Mouse (Mus musculus) embryonic stem cell, embryonic (primary cell): ENCODE measurements around the gene Naaa.

Source experiments
- CTCF ChIA-PET, 4 experiments: fragments of 300-600 bp in 2 of 4; fragments of 350-600 bp in 2 of 4; sonication (Branson Sonifier 250); formaldehyde crosslinking; loops; one replicate each; lab custom pipeline; 2022; ENCODE audit warnings: inconsistent platforms in 2 of 4; lab: Charles Lee
- POLR2A ChIA-PET, 4 experiments: fragments of 300-600 bp in 2 of 4; fragments of 350-600 bp in 2 of 4; sonication (Branson Sonifier 250); formaldehyde crosslinking; loops; one replicate each; lab custom pipeline; 2022; ENCODE audit warnings: antibody characterized with exemption in 4 of 4, inconsistent platforms in 1 of 4; lab: Charles Lee

Naaa gene

GRCm38 (mm10) chr5:92234939-92235557, 42.9 kb downstream of the Naaa start:
- CTCF ChIA-PET: interaction anchor here in 2 of 4 experiments (0.6 to 1.1 kb wide), 2 partner anchors 14 to 738 kb away, joined by 3 to 4 read pairs; no protein-coding TSS in a partner anchor
- POLR2A ChIA-PET: interaction anchor here in 2 of 4 experiments (0.6 to 0.9 kb wide), 3 partner anchors 8 to 15 kb away, joined by 3 to 4 read pairs (median 4); no protein-coding TSS in a partner anchor

GRCm38 (mm10) chr5:92233366-92233765, 44.6 kb downstream of the Naaa start:
- ChIA-PET POLR2A (interaction anchor here in 3 of 4 experiments (0.6 to 1.3 kb wide), 3 partner anchors 14 to 150 kb away, joined by 3 to 6 read pairs (median 3); partner anchors contain the start of gene G3bp2 (in 1 of the 3)), CTCF (no interaction called here)

GRCm38 (mm10) chr5:92231836-92232235, 46.1 kb downstream of the Naaa start:
- ChIA-PET POLR2A (interaction anchor here in 3 of 4 experiments (0.7 to 2.6 kb wide), 5 partner anchors 12 to 78 kb away, joined by 3 to 15 read pairs (median 3); partner anchors contain the start of gene Sdad1 (in 1 of the 3)), CTCF (interaction anchor here in 1 of 4 experiments (0.6 kb wide), 2 partner anchors 132 to 177 kb away, joined by 5 to 10 read pairs; no protein-coding TSS in a partner anchor)

GRCm38 (mm10) chr5:92230306-92230705, 47.7 kb downstream of the Naaa start:
- CTCF ChIA-PET: no interaction called here
- POLR2A ChIA-PET: interaction anchor here in 1 of 4 experiments (0.6 to 2.6 kb wide), 4 partner anchors 10 to 101 kb away, joined by 3 to 15 read pairs (median 4); partner anchors contain the start of gene Sdad1

- ChIA-PET POLR2A (interaction anchor here in 1 of 4 experiments (0.6 kb wide), 1 partner anchor 24 kb away, joined by 3 read pairs; no protein-coding TSS in a partner anchor), CTCF (interaction anchor here in 1 of 4 experiments (0.9 kb wide), 1 partner anchor 9 kb away, joined by 3 read pairs; no protein-coding TSS in a partner anchor)
These were observed 48.5 kb downstream of the Naaa start for GRCm38 (mm10) chr5:92229514-92229913.

- POLR2A ChIA-PET: interaction anchor here in 2 of 4 experiments (1.0 to 1.8 kb wide), 4 partner anchors 9 to 35 kb away, joined by 5 to 6 read pairs (median 6); no protein-coding TSS in a partner anchor
- CTCF ChIA-PET: interaction anchor here in 1 of 4 experiments (0.9 to 1.8 kb wide), 2 partner anchors 8 to 11 kb away, joined by 3 to 5 read pairs; no protein-coding TSS in a partner anchor
These were observed 49.2 kb downstream of the Naaa start for GRCm38 (mm10) chr5:92228776-92229175.

GRCm38 (mm10) chr5:92227782-92228181, 50.2 kb downstream of the Naaa start:
- CTCF ChIA-PET: interaction anchor here in 2 of 4 experiments (0.9 to 1.8 kb wide), 2 partner anchors 12 to 170 kb away, joined by 3 to 5 read pairs; no protein-coding TSS in a partner anchor

GRCm38 (mm10) chr5:92220287-92220902, 57.6 kb downstream of the Naaa start:
- ChIA-PET CTCF (interaction anchor here in 3 of 4 experiments (0.6 to 1.3 kb wide), 6 partner anchors 9 to 149 kb away, joined by 3 read pairs; no protein-coding TSS in a partner anchor), POLR2A (interaction anchor here (0.6 to 2.9 kb wide), 18 partner anchors 7 to 178 kb away, joined by 3 to 16 read pairs (median 4); no protein-coding TSS in a partner anchor)

More at GRCm38 (mm10) chr5:92227782-92228181, 50.2 kb downstream of the Naaa start:
- POLR2A ChIA-PET: interaction anchor here (0.6 to 1.8 kb wide), 8 partner anchors 8 to 1073 kb away, joined by 3 to 6 read pairs (median 4); no protein-coding TSS in a partner anchor

GRCm38 (mm10) chr5:92219826-92220225, 58.1 kb downstream of the Naaa start:
- ChIA-PET CTCF (interaction anchor here in 2 of 4 experiments (0.6 to 1.6 kb wide), 4 partner anchors 20 to 150 kb away, joined by 3 to 6 read pairs (median 3); no protein-coding TSS in a partner anchor), POLR2A (interaction anchor here (0.6 to 2.9 kb wide), 24 partner anchors 8 to 178 kb away, joined by 3 to 16 read pairs (median 4); no protein-coding TSS in a partner anchor)

- POLR2A ChIA-PET: interaction anchor here (0.6 to 2.9 kb wide), 20 partner anchors 9 to 145 kb away, joined by 3 to 16 read pairs (median 4); partner anchors contain the start of gene Naaa (in 1 of the 4)
- CTCF ChIA-PET: interaction anchor here in 2 of 4 experiments (0.6 to 1.6 kb wide), 3 partner anchors 23 to 151 kb away, joined by 3 to 6 read pairs (median 3); no protein-coding TSS in a partner anchor
These were observed 58.8 kb downstream of the Naaa start for GRCm38 (mm10) chr5:92218915-92219793.

GRCm38 (mm10) chr5:92215308-92215707, 62.7 kb downstream of the Naaa start, which contains the start of gene U90926:
U90926 (minus strand) TSS chr5:92215408.
- ChIA-PET POLR2A (interaction anchor here in 1 of 4 experiments (1.1 kb wide), 1 partner anchor 57 kb away, joined by 4 read pairs; no protein-coding TSS in a partner anchor), CTCF (no interaction called here)

- CTCF ChIA-PET: interaction anchor here in 1 of 4 experiments (1.4 kb wide), 1 partner anchor 16 kb away, joined by 3 read pairs; no protein-coding TSS in a partner anchor
- POLR2A ChIA-PET: interaction anchor here in 1 of 4 experiments (1.0 kb wide), 1 partner anchor 28 kb away, joined by 3 read pairs; no protein-coding TSS in a partner anchor
These were observed 65.7 kb downstream of the Naaa start for GRCm38 (mm10) chr5:92212231-92212630.

- ChIA-PET POLR2A (interaction anchor here in 2 of 4 experiments (0.5 to 1.4 kb wide), 7 partner anchors 15 to 295 kb away, joined by 3 read pairs; partner anchors contain the start of gene G3bp2 (in 1 of the 2)), CTCF (no interaction called here)
These were observed 67.8 kb downstream of the Naaa start for GRCm38 (mm10) chr5:92210205-92210604.
